Mouse (Mus musculus): Measurements from ENCODE around the gene Zfp335. TPM values are rescaled to one million over a fixed set of nuclear protein-coding genes. Genes with fewer than 3 reads are reported as not detected.

Gene Zfp335
- polyA plus RNA-seq (2017; shearing (Covaris generic)): 53.5 TPM

GRCm38 (mm10) chr2:164911086-164912048, at the start of gene Zfp335:
Zfp335 (minus strand) TSS chr2:164911757.

GRCm38 (mm10) chr2:164960716-164961441, 49.3 kb upstream of the Zfp335 start, which contains the start of gene Slc12a5:
Slc12a5 (plus strand) TSS chr2:164960802.

GRCm38 (mm10) chr2:164940140-164940830, 28.7 kb upstream of the Zfp335 start, which contains the start of gene Mmp9:
Mmp9 (plus strand) TSS chr2:164940780.

DNA sequence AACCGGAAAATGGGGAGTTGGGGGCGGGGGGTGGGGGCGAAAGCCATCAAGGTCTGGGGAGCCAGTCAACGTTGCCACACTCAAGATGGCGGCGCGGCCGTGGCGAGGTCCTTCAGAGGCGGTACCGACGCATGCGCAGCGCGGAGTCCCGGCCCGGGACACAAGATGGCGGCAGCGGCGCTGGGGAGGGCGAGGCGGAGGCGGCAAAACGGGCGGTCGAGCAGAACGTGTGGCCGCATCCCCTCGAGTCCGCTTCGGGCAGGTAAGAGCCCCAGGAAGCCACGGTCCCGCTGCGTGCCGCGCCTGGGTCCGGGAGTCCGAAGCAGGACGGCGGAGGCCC, 32.4 kb downstream of the Zfp335 start, which contains the start of gene Pcif1:
Gene Pcif1 (plus strand): TSS at position 77 of the 340 bp plus-strand sequence.

GRCm38 (mm10) chr2:164857101-164857821, 54.3 kb downstream of the Zfp335 start, which contains the start of gene Pltp:
Pltp (minus strand) TSS chr2:164857711.

Other genes with a start within 250 kb of the Zfp335 start
- gene Wfdc11, start 237.7 kb downstream of the Zfp335 start, polyA plus RNA-seq (2017; shearing (Covaris generic)): not detected
- not detected for gene Wfdc13, start 226.7 kb downstream of the Zfp335 start, polyA plus RNA-seq (2017; shearing (Covaris generic))
- gene Spint4, start 213.3 kb downstream of the Zfp335 start, polyA plus RNA-seq (2017; shearing (Covaris generic)): not detected
- not detected for gene Spint5, start 196.5 kb downstream of the Zfp335 start, polyA plus RNA-seq (2017; shearing (Covaris generic))
- gene Wfdc3, start 165.8 kb downstream of the Zfp335 start, polyA plus RNA-seq (2017; shearing (Covaris generic)): not detected
- gene Dnttip1, start 165.8 kb downstream of the Zfp335 start, polyA plus RNA-seq (2017; shearing (Covaris generic)): 18.1 TPM
- gene Ube2c, start 141.9 kb downstream of the Zfp335 start, polyA plus RNA-seq (2017; shearing (Covaris generic)): 11.8 TPM
- not detected for gene Tnnc2, start 131.8 kb downstream of the Zfp335 start, polyA plus RNA-seq (2017; shearing (Covaris generic))
- 7.6 TPM for gene Snx21, start 125.9 kb downstream of the Zfp335 start, polyA plus RNA-seq (2017; shearing (Covaris generic))
- gene Acot8, start 106.9 kb downstream of the Zfp335 start, polyA plus RNA-seq (2017; shearing (Covaris generic)): 39.6 TPM
- 10.0 TPM for gene Zswim3, start 106.7 kb downstream of the Zfp335 start, polyA plus RNA-seq (2017; shearing (Covaris generic))
- 32.2 TPM for gene Zswim1, start 89.1 kb downstream of the Zfp335 start, polyA plus RNA-seq (2017; shearing (Covaris generic))
- not detected for gene Spata25, start 83.2 kb downstream of the Zfp335 start, polyA plus RNA-seq (2017; shearing (Covaris generic))
- gene Ctsa, start 78.9 kb downstream of the Zfp335 start, polyA plus RNA-seq (2017; shearing (Covaris generic)): 241 TPM
- 2.6 TPM for gene Neurl2, start 78.3 kb downstream of the Zfp335 start, polyA plus RNA-seq (2017; shearing (Covaris generic))
- 1.0 TPM for gene Pltp, start 54.0 kb downstream of the Zfp335 start, polyA plus RNA-seq (2017; shearing (Covaris generic))
- 142 TPM for gene Pcif1, start 32.5 kb downstream of the Zfp335 start, polyA plus RNA-seq (2017; shearing (Covaris generic))
- gene Mmp9, start 29.0 kb upstream of the Zfp335 start, polyA plus RNA-seq (2017; shearing (Covaris generic)): 11.9 TPM
- gene Slc12a5, start 49.0 kb upstream of the Zfp335 start, polyA plus RNA-seq (2017; shearing (Covaris generic)): 0.10 TPM
- gene Ncoa5, start 123.1 kb upstream of the Zfp335 start, polyA plus RNA-seq (2017; shearing (Covaris generic)): 62.9 TPM
- 2.4 TPM for gene Cd40, start 143.9 kb upstream of the Zfp335 start, polyA plus RNA-seq (2017; shearing (Covaris generic))
- not detected for gene 1700025C18Rik, start 179.0 kb upstream of the Zfp335 start, polyA plus RNA-seq (2017; shearing (Covaris generic))

Measured in inflammation-experienced regulatory T-cells, adult 16 weeks (primary cell).